Mouse (Mus musculus): ENCODE results near the gene Lrmda. TPM values are rescaled to one million over a fixed set of nuclear protein-coding genes. Genes with fewer than 3 reads are reported as not detected.

Lrmda gene
- total and polyA plus RNA-seq, 3 experiments, result 5.1 to 5.9 TPM; not detected in 1

- no peaks in the 10 kb centered on the region for H3K27me3 ChIP-seq (ENCODE audit: control insufficient read depth in 1 of 2, insufficient read depth in 2 of 2, low read length in 2 of 2)
- peaks cover 0 to 4% of the 10 kb centered on the region in 2 experiments; a peak in 2 of 4 replicates for H3K36me3 ChIP-seq (ENCODE audit: control insufficient read depth in 1 of 2, insufficient read depth in 2 of 2, low read length in 2 of 2)
- H3K27ac ChIP-seq (ENCODE audit: control insufficient read depth, low read depth, low read length), result no peak overlapping the region
- H3K4me3 ChIP-seq (ENCODE audit: control insufficient read depth in 1 of 2, insufficient read depth in 1 of 2, low read depth in 2 of 2, low read length in 2 of 2), result no peak overlapping the region
- no peak for TF ChIP-seq SIN3A (IDR thresholded peaks at IDR 0.05; ENCODE audit: low read length)
- no peak for TF ChIP-seq MYC (IDR thresholded peaks at IDR 0.05; ENCODE audit: low read depth, low read length)
- TF ChIP-seq ETS1 (IDR thresholded peaks at IDR 0.05; ENCODE audit: low read depth, low read length), result no peak
- TF ChIP-seq CTCF (IDR thresholded peaks at IDR 0.05 in 2 of 3, conservative IDR thresholded peaks at IDR 0.05 in 1 of 3; ENCODE audit: control insufficient read depth in 1 of 3, insufficient read depth in 1 of 3, low read depth in 2 of 3, low read length in 3 of 3, poor library complexity in 1 of 3, severe bottlenecking in 1 of 3), result no peak
- TF ChIP-seq POLR2AphosphoS5 (IDR thresholded peaks at IDR 0.05; ENCODE audit: borderline replicate concordance, low read depth, low read length), result no peak
- no peak for TF ChIP-seq POLR2AphosphoS2 (IDR thresholded peaks at IDR 0.05; ENCODE audit: low read length)
- TF ChIP-seq KAT2A (conservative IDR thresholded peaks at IDR 0.05; ENCODE audit: low read depth, low read length), result no peak
- TF ChIP-seq CHD2 (IDR thresholded peaks at IDR 0.05; ENCODE audit: low read length), result no peak
- TF ChIP-seq E2F4 (IDR thresholded peaks at IDR 0.05; ENCODE audit: borderline replicate concordance, low read depth, low read length), result no peak
- TF ChIP-seq ZMIZ1 (IDR thresholded peaks at IDR 0.05; ENCODE audit: low read depth, low read length), result no peak
- no peak for TF ChIP-seq TAL1 (IDR thresholded peaks at IDR 0.05; ENCODE audit: low read length)
- no peak for TF ChIP-seq BHLHE40 (IDR thresholded peaks at IDR 0.05; ENCODE audit: borderline replicate concordance, low read depth, low read length)
- TF ChIP-seq SMC3 (IDR thresholded peaks at IDR 0.05; ENCODE audit: low read depth, low read length), result no peak
- no peak for TF ChIP-seq EP300 (IDR thresholded peaks at IDR 0.05; ENCODE audit: low read depth in 1 of 2, low read length in 2 of 2)
- no peak for TF ChIP-seq GABPA (IDR thresholded peaks at IDR 0.05; ENCODE audit: low read depth, low read length)
- TF ChIP-seq RCOR1 (IDR thresholded peaks at IDR 0.05; ENCODE audit: low read depth, low read length), result no peak
- H3K79me2 ChIP-seq (ENCODE audit: control insufficient read depth, insufficient read depth, low read length, poor library complexity), result no peaks in the 10 kb centered on the region
- no peaks in the 10 kb centered on the region for H3K4me1 ChIP-seq (ENCODE audit: control insufficient read depth in 1 of 2, insufficient read depth in 2 of 2, low read length in 2 of 2)
- H3K9ac ChIP-seq (ENCODE audit: control insufficient read depth, low read depth, low read length, poor library complexity, severe bottlenecking), result no peak overlapping the region
- no peaks in the 10 kb centered on the region for H3K9me3 ChIP-seq (replicated peaks; ENCODE audit: insufficient read depth, low read length)
- DNase-seq (ENCODE audit: low read depth, low spot score), result no peak
Measured at GRCm38 (mm10) chr14:22364010-22364748, 344.7 kb downstream of the Lrmda start.

- Histone ChIP-seq H3K4me1 (ENCODE audit: control insufficient read depth in 1 of 2, insufficient read depth in 2 of 2, low read length in 2 of 2) (no peaks in the 10 kb centered on the region), H3K27ac (ENCODE audit: control insufficient read depth, low read depth, low read length) (no peak overlapping the region), H3K9ac (ENCODE audit: control insufficient read depth, low read depth, low read length, poor library complexity, severe bottlenecking) (no peak overlapping the region), H3K36me3 (ENCODE audit: control insufficient read depth in 1 of 2, insufficient read depth in 2 of 2, low read length in 2 of 2) (peaks cover 0 to 4% of the 10 kb centered on the region in 2 experiments; a peak in 2 of 4 replicates), H3K79me2 (ENCODE audit: control insufficient read depth, insufficient read depth, low read length, poor library complexity) (no peaks in the 10 kb centered on the region), H3K9me3 (replicated peaks; ENCODE audit: insufficient read depth, low read length) (no peaks in the 10 kb centered on the region), H3K4me3 (ENCODE audit: control insufficient read depth in 1 of 2, insufficient read depth in 1 of 2, low read depth in 2 of 2, low read length in 2 of 2) (no peak overlapping the region), H3K27me3 (ENCODE audit: control insufficient read depth in 1 of 2, insufficient read depth in 2 of 2, low read length in 2 of 2) (no peaks in the 10 kb centered on the region)
- no peak for DNase-seq (ENCODE audit: low read depth, low spot score)
- no peak for TF ChIP-seq EP300 (IDR thresholded peaks at IDR 0.05; ENCODE audit: low read depth in 1 of 2, low read length in 2 of 2)
- TF ChIP-seq ZC3H11A (IDR thresholded peaks at IDR 0.05; ENCODE audit: low read depth, low read length), result no peak
- no peak for TF ChIP-seq POLR2AphosphoS2 (IDR thresholded peaks at IDR 0.05; ENCODE audit: low read length)
- no peak for TF ChIP-seq ELF1 (IDR thresholded peaks at IDR 0.05; ENCODE audit: low read depth, low read length)
- TF ChIP-seq MAZ (IDR thresholded peaks at IDR 0.05; ENCODE audit: low read depth, low read length), result no peak
- no peak for TF ChIP-seq USF2 (IDR thresholded peaks at IDR 0.05; ENCODE audit: borderline replicate concordance in 1 of 2, insufficient read depth in 1 of 2, low read depth in 1 of 2, low read length in 2 of 2)
- TF ChIP-seq TCF12 (IDR thresholded peaks at IDR 0.05; ENCODE audit: low read depth, low read length), result no peak
- TF ChIP-seq ETS1 (IDR thresholded peaks at IDR 0.05; ENCODE audit: low read depth, low read length), result no peak
- no peak for TF ChIP-seq TAL1 (IDR thresholded peaks at IDR 0.05; ENCODE audit: low read length)
- no peak for TF ChIP-seq ZMIZ1 (IDR thresholded peaks at IDR 0.05; ENCODE audit: low read depth, low read length)
- TF ChIP-seq BHLHE40 (IDR thresholded peaks at IDR 0.05; ENCODE audit: borderline replicate concordance, low read depth, low read length), result no peak
- TF ChIP-seq MAFK (IDR thresholded peaks at IDR 0.05; ENCODE audit: borderline replicate concordance, low read depth, low read length), result no peak
- no peak for TF ChIP-seq MAX (IDR thresholded peaks at IDR 0.05; ENCODE audit: low read length)
- no peak for TF ChIP-seq TBP (IDR thresholded peaks at IDR 0.05; ENCODE audit: low read depth, low read length)
- no peak for TF ChIP-seq NRF1 (IDR thresholded peaks at IDR 0.05; ENCODE audit: insufficient read depth, low read depth, low read length, poor library complexity, severe bottlenecking)
- no peak for TF ChIP-seq ZKSCAN1 (IDR thresholded peaks at IDR 0.05; ENCODE audit: low read depth, low read length)
- TF ChIP-seq SMC3 (IDR thresholded peaks at IDR 0.05; ENCODE audit: low read depth, low read length), result no peak
Measured at GRCm38 (mm10) chr14:22364771-22365355, 345.4 kb downstream of the Lrmda start.
